Mouse (Mus musculus) liver, embryonic 11.5 days (tissue): Measurements from ENCODE around the gene Nbr1. TPM values are rescaled to one million over a fixed set of nuclear protein-coding genes. Genes with fewer than 3 reads are reported as not detected.
"Not testable (repeated sequence)": the region's sequence is repeated elsewhere in the genome, so short reads cannot be mapped to it uniquely, and the experiment has no call there.

ENCODE experiments used
- ATAC-seq: fragments of 200-750 bp; cut with Nextera tagmentation; replicated peaks from 2 replicates; pipeline ENCODE4 v1.8.0; 2017; ENCODE audit warnings: moderate number of reproducible peaks, mild to moderate bottlenecking, moderate TSS enrichment, moderate library complexity; ENCODE audit not compliant: low FRiP score
- DNase-seq: peaks from one replicate; pipeline ENCODE4 v3.0.0-alpha.2; 2017; ENCODE audit warnings: low spot score
- H3K27ac ChIP-seq: fragments of 300-500 bp; sonication (generic); 2 replicates; pipeline ENCODE4 v1.5.1; 2014; ENCODE audit warnings: mild to moderate bottlenecking, low read depth, low read length, control low read depth
- H3K27me3 ChIP-seq: fragments of 300-500 bp; sonication (generic); replicated peaks from 2 replicates; pipeline ENCODE4 v1.6.1; 2014; ENCODE audit warnings: low read length, mixed read lengths; ENCODE audit not compliant: control insufficient read depth, insufficient read depth
- H3K36me3 ChIP-seq: fragments of 300-500 bp; sonication (generic); 2 replicates; pipeline ENCODE4 v1.6.1; 2014; ENCODE audit warnings: mild to moderate bottlenecking, low read length, moderate library complexity, mixed read lengths; ENCODE audit not compliant: control insufficient read depth, insufficient read depth
- H3K4me1 ChIP-seq: fragments of 300-500 bp; sonication (generic); replicated peaks from 2 replicates; pipeline ENCODE4 v1.6.1; 2014; ENCODE audit warnings: low read length, mixed read lengths; ENCODE audit not compliant: control insufficient read depth, insufficient read depth
- H3K4me2 ChIP-seq: fragments of 300-500 bp; sonication (generic); 2 replicates; pipeline ENCODE4 v1.6.1; 2014; ENCODE audit warnings: mild to moderate bottlenecking, control low read depth, moderate library complexity
- H3K4me3 ChIP-seq: fragments of 300-500 bp; sonication (generic); 2 replicates; pipeline ENCODE4 v1.5.1; 2014; ENCODE audit warnings: low read depth, low read length, control low read depth
- H3K9ac ChIP-seq: fragments of 300-500 bp; sonication (generic); 2 replicates; pipeline ENCODE4 v1.6.1; 2014; ENCODE audit warnings: low read depth, low read length, control low read depth
- H3K9me3 ChIP-seq: fragments of 300-500 bp; sonication (generic); 2 replicates; pipeline ENCODE4 v1.6.1; 2016; ENCODE audit warnings: low read length, inconsistent platforms, mixed read lengths; ENCODE audit not compliant: control insufficient read depth
- WGBS: fragments of 180-500 bp; shearing (Covaris S2); extraction: QIAGEN DNeasy Blood & Tissue Kit; methylation state at CpG from one replicate; pipeline ENCODE4 v1.1.7; 2014; 5-methylcytosine and 5-hydroxymethylcytosine counted together
- polyA plus RNA-seq: library from polyadenylated mRNA; unstranded; fragments of >200 nt; fragmentation: Nextera tagmentation; extraction: Ambion mirVana; gene quantifications from 2 replicates; pipeline ENCODE4 v1.2.1, GENCODE M21; 2014

Nbr1 gene
- polyA plus RNA-seq, 1 experiment from 2014 or later = 55.7 TPM

- no peak overlapping the region for H3K27ac ChIP-seq
- H3K36me3 ChIP-seq = no peaks in the 10 kb centered on the region; the same call in 1 of the 2 replicates
- 88% methylated on average over 10 of the region's 10 CpGs for WGBS
- no peaks in the 10 kb centered on the region for H3K9me3 ChIP-seq
- DNase-seq = no peak
- no peak for ATAC-seq
- H3K9ac ChIP-seq = no peak overlapping the region
- no peak overlapping the region for H3K4me3 ChIP-seq
- no peaks in the 10 kb centered on the region for H3K27me3 ChIP-seq
- no peak overlapping the region for H3K4me2 ChIP-seq
- H3K4me1 ChIP-seq = peaks cover 6% of the 10 kb centered on the region; the same call in 1 of the 2 replicates
Measured at GRCm38 (mm10) chr11:101587676-101588075, 35.7 kb downstream of the Nbr1 start.

DNA sequence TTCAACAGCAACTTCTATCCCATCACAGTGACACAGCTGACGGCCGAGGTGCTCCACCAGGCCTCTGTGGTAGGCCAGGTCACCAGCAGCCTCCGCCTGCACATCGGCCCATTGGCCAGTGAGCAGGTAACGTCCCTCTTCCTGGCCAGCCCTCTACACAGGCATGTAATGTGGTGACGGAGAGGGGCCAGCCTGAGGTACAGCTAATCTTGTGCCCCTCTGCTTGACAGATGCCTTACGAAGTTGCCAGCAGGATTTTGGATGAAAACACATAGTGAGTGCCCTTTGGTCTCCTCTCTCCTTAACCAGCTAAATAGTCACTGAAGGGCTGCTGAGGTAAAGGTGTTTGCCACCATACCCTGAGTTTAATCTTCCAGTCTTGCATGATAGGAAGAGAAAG lies 36.9 kb downstream of the Nbr1 start:
- ATAC-seq (no peak), DNase-seq (no peak)
- H3K4me3 ChIP-seq = no peak overlapping the region
- H3K36me3 ChIP-seq = no peaks in the 10 kb centered on the region; the same call in 1 of the 2 replicates
- no peaks in the 10 kb centered on the region for H3K27me3 ChIP-seq
- no peaks in the 10 kb centered on the region for H3K9me3 ChIP-seq
- peaks cover 6% of the 10 kb centered on the region; the same call in 1 of the 2 replicates for H3K4me1 ChIP-seq
- WGBS = 88% methylated on average over 7 of the region's 7 CpGs
- H3K27ac ChIP-seq = no peak overlapping the region
- H3K9ac ChIP-seq = 0 out of 2 replicates have a peak overlapping the region, but pooled peaks have one; percentile 10
- no peak overlapping the region for H3K4me2 ChIP-seq

DNA sequence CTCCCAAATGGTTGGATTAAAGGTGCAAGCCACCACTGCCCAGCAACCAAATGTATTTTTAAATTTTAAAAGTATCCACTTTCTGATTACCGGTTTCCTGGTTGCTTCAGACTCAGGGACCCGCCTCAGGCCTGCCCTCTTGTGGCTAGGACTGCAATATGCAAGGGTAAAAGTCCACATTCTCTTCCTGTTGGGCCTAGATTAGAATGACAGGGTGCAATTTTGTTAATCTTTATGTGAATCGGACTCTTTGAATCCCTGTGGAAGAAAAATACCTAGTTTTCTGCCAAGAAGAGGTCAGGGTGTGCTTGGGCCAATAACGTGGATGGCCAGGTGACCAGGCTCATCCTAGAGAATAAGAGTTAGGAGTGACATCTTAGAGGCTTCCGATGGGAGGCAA lies 37.5 kb downstream of the Nbr1 start:
- H3K4me2 ChIP-seq = no peak overlapping the region
- H3K4me1 ChIP-seq = peaks cover 6% of the 10 kb centered on the region; the same call in 1 of the 2 replicates
- WGBS = 26% methylated on average over 5 of the region's 5 CpGs
- DNase-seq = peak; percentile 69
- H3K9me3 ChIP-seq = no peaks in the 10 kb centered on the region
- no peak overlapping the region for H3K9ac ChIP-seq
- H3K4me3 ChIP-seq = no peak overlapping the region
- no peaks in the 10 kb centered on the region; the same call in 1 of the 2 replicates for H3K36me3 ChIP-seq
- no peaks in the 10 kb centered on the region for H3K27me3 ChIP-seq
- no peak for ATAC-seq
- no peak overlapping the region for H3K27ac ChIP-seq

- ATAC-seq (no peak), DNase-seq (no peak)
- H3K4me2 ChIP-seq = no peak overlapping the region
- no peaks in the 10 kb centered on the region for H3K27me3 ChIP-seq
- no peak overlapping the region for H3K27ac ChIP-seq
- 77% methylated on average over 12 of the region's 12 CpGs for WGBS
- no peak overlapping the region for H3K9ac ChIP-seq
- peaks cover 6% of the 10 kb centered on the region; the same call in 1 of the 2 replicates for H3K4me1 ChIP-seq
- H3K4me3 ChIP-seq = no peak overlapping the region
- H3K9me3 ChIP-seq = no peaks in the 10 kb centered on the region
- H3K36me3 ChIP-seq = no peaks in the 10 kb centered on the region; the same call in 1 of the 2 replicates
Measured at GRCm38 (mm10) chr11:101589989-101590624, 38.2 kb downstream of the Nbr1 start.

GRCm38 (mm10) chr11:101599156-101599555 lies 47.2 kb downstream of the Nbr1 start, which contains the start of gene Gm11634:
Gene Gm11634 (minus strand): TSS chr11:101599256.
- ATAC-seq = no peak
- Histone ChIP-seq H3K4me2 (no peak within 1 kb of the TSS), H3K27me3 (no peaks in the 10 kb centered on the region), H3K4me3 (no peak within 1 kb of the TSS), H3K27ac (no peak within 1 kb of the TSS), H3K9me3 (no peaks in the 10 kb centered on the region), H3K9ac (no peak within 1 kb of the TSS), H3K4me1 (no peaks in the 10 kb centered on the region), H3K36me3 (no peaks in the 10 kb centered on the region)
- 73% methylated on average over 6 of the region's 6 CpGs for WGBS
- DNase-seq = no peak

DNA sequence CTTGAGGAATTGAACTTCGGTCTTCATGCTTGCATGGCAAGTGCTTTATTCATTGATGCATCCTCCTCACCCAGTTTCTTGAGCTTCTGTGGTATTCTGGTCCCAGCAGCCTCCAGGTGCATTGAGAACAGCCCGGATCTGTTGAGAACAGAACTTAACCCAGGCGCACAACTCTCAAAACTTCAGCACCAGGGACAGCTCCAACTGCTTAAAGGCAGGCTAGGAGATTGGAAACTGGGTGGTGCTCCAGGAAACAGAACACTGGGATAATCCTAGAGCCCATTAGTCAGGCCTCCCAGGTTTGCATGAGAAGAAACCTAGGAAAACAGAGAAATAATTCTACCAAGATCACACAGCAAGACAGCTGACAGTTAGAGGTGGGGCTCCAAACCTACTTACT lies 50.5 kb downstream of the Nbr1 start:
- Histone ChIP-seq H3K36me3 (no peaks in the 10 kb centered on the region), H3K9ac (no peak overlapping the region), H3K9me3 (no peaks in the 10 kb centered on the region), H3K4me3 (no peak overlapping the region), H3K27ac (no peak overlapping the region), H3K4me2 (no peak overlapping the region), H3K27me3 (no peaks in the 10 kb centered on the region), H3K4me1 (no peaks in the 10 kb centered on the region)
- ATAC-seq (no peak), DNase-seq (peak; percentile 72)
- WGBS = 6% methylated on average over 3 of the region's 3 CpGs

DNA sequence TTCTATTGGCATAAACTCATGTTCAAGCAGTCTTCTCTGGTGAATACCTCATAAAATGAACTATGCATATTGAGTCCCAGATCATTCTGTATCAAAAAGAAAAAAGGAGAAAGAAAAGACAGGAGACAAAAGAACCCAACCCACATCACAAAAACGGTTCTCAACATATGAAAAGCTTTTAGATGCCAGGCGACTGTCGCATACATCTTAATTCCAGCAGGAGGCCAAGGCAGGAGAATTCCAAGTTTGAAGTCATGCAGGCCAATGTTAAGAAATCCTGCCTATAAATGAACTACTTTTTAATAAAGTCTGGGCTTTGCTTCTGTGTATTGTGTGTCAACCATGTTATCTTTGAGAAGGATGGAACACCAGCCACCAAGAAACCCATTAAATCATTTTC lies 52.2 kb downstream of the Nbr1 start:
- DNase-seq = no peak

GRCm38 (mm10) chr11:101604531-101605453 lies 52.8 kb downstream of the Nbr1 start:
- Histone ChIP-seq H3K4me3 (peak overlapping the region; percentile 4; the same call in 1 of the 2 replicates), H3K9ac (peak overlapping the region; percentile 44), H3K4me2 (peak overlapping the region; percentile 48), H3K27ac (peak overlapping the region; percentile 94)
- not testable (repeated sequence) for H3K27me3 ChIP-seq, H3K4me1 ChIP-seq, H3K36me3 ChIP-seq, H3K9me3 ChIP-seq
- DNase-seq (peak; percentile 87), ATAC-seq (peak; percentile 88)
- WGBS = 1% methylated on average over 30 of the region's 30 CpGs

More for the DNA sequence above, 52.2 kb downstream of the Nbr1 start:
- H3K9me3 ChIP-seq = no peaks in the 10 kb centered on the region
- H3K4me2 ChIP-seq = peak overlapping the region; percentile 48
- no peaks in the 10 kb centered on the region for H3K36me3 ChIP-seq
- H3K9ac ChIP-seq = no peak overlapping the region
- WGBS = 7% methylated on average over 3 of the region's 3 CpGs
- H3K4me1 ChIP-seq = no peaks in the 10 kb centered on the region
- peak overlapping the region; percentile 4; the same call in 1 of the 2 replicates for H3K4me3 ChIP-seq
- H3K27me3 ChIP-seq = no peaks in the 10 kb centered on the region
- ATAC-seq = no peak
- H3K27ac ChIP-seq = peak overlapping the region; percentile 94; the same call in 1 of the 2 replicates
